Mouse (Mus musculus) lung, embryonic 14.5 days (tissue): Measurements from ENCODE around the gene Cntn5. TPM values are rescaled to one million over a fixed set of nuclear protein-coding genes. Genes with fewer than 3 reads are reported as not detected.

Source experiments
- ATAC-seq: fragments of 200-750 bp; cut with Nextera tagmentation; 2 replicates; pipeline ENCODE4 v1.8.0; 2017; ENCODE audit warnings: mild to moderate bottlenecking, moderate TSS enrichment, moderate library complexity; ENCODE audit not compliant: insufficient read depth
- DNase-seq: peaks from one replicate; pipeline ENCODE4 v3.0.0-alpha.2; 2015
- H3K27ac ChIP-seq: fragments of 300-500 bp; sonication (generic); 2 replicates; pipeline ENCODE4 v1.5.1; 2014; ENCODE audit warnings: low read depth, mild to moderate bottlenecking, moderate library complexity
- H3K27me3 ChIP-seq: fragments of 300-500 bp; sonication (generic); 2 replicates; pipeline ENCODE4 v1.6.1; 2014; ENCODE audit warnings: low read length, control low read depth; ENCODE audit not compliant: insufficient read depth
- H3K36me3 ChIP-seq: fragments of 300-500 bp; sonication (generic); 2 replicates; pipeline ENCODE4 v1.6.1; 2014; ENCODE audit warnings: control low read depth; ENCODE audit not compliant: insufficient read depth
- H3K4me1 ChIP-seq: fragments of 300-500 bp; sonication (generic); 2 replicates; pipeline ENCODE4 v1.6.1; 2014; ENCODE audit warnings: antibody characterized with exemption, control low read depth; ENCODE audit not compliant: insufficient read depth
- H3K4me2 ChIP-seq: fragments of 300-500 bp; sonication (generic); 2 replicates; pipeline ENCODE4 v1.6.1; 2014; ENCODE audit warnings: mild to moderate bottlenecking
- H3K4me3 ChIP-seq: fragments of 300-500 bp; sonication (generic); 2 replicates; pipeline ENCODE4 v1.5.1; 2014; ENCODE audit warnings: low read depth, low read length
- H3K9ac ChIP-seq: fragments of 300-500 bp; sonication (generic); 2 replicates; pipeline ENCODE4 v1.6.1; 2014
- H3K9me3 ChIP-seq: fragments of 300-500 bp; sonication (generic); 2 replicates; pipeline ENCODE4 v1.6.1; 2016; ENCODE audit warnings: low read depth, low read length, control low read depth
- CTCF ChIP-seq: IDR thresholded peaks from 2 replicates; pipeline ENCODE4 v1.5.1; 2016; ENCODE audit warnings: antibody characterized with exemption, low read depth
- WGBS: fragments of 180-500 bp; shearing (Covaris S2); extraction: QIAGEN DNeasy Blood & Tissue Kit; methylation state at CpG from one replicate; pipeline ENCODE4 v1.1.7; 2014; 5-methylcytosine and 5-hydroxymethylcytosine counted together
- polyA plus RNA-seq: library from polyadenylated mRNA; unstranded; fragments of >200 nt; fragmentation: Nextera tagmentation; extraction: Ambion mirVana; gene quantifications from 2 replicates; pipeline ENCODE4 v1.2.1, GENCODE M21; 2014

The Cntn5 gene
- polyA plus RNA-seq, 1 experiment from 2014 or later: not detected

DNA sequence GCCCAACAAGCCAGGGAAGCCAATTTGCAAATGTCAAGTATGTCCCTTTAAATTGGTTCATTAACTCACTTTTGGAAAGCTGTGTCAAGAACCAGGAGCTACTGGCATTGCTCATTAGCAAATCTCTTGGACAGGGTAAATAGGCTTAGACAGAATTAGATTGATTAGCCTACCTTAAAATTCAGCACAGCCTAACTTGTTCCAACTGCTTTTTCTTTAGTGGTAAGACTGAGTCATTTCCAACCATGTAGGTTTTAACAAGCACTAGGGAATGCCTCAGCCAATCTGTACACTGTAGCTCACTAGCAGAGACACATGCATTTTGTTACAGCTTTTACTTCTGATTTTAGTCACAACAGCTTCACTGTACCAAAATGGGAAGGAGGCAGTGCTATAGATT is 222.9 kb downstream of the Cntn5 start:
- Histone ChIP-seq H3K9me3 (no peaks in the 10 kb centered on the region), H3K4me3 (no peak overlapping the region), H3K27me3 (no peaks in the 10 kb centered on the region), H3K36me3 (no peaks in the 10 kb centered on the region), H3K4me2 (no peak overlapping the region), H3K27ac (no peak overlapping the region), H3K9ac (no peak overlapping the region), H3K4me1 (no peaks in the 10 kb centered on the region)
- TF ChIP-seq CTCF: no peak
- no peak for ATAC-seq
- DNase-seq: no peak

DNA sequence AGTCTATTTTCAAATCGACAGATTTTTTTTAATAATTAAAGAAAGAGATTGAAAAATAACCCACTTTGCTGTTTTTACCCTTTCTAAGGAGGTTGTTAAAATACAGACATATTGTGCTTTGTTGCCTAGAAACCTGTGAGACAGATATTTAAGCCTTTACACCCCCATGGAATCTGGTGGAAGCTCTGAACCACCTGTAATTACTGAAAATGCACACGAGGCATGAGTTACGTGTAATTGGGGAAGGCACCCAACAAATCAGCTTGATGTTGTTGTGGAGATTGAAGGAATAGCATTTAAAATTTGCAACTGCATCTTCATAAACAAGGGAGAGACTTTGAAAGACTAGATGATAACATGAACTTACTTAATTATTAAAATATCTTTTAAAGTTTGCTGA is 223.4 kb downstream of the Cntn5 start:
- no peak for TF ChIP-seq CTCF
- DNase-seq: no peak
- Histone ChIP-seq H3K9me3 (no peaks in the 10 kb centered on the region), H3K4me3 (no peak overlapping the region), H3K27me3 (no peaks in the 10 kb centered on the region), H3K9ac (no peak overlapping the region), H3K36me3 (no peaks in the 10 kb centered on the region), H3K4me1 (no peaks in the 10 kb centered on the region), H3K4me2 (no peak overlapping the region), H3K27ac (no peak overlapping the region)
- WGBS: 85% methylated on average over 3 of the region's 3 CpGs
- no peak for ATAC-seq

DNA sequence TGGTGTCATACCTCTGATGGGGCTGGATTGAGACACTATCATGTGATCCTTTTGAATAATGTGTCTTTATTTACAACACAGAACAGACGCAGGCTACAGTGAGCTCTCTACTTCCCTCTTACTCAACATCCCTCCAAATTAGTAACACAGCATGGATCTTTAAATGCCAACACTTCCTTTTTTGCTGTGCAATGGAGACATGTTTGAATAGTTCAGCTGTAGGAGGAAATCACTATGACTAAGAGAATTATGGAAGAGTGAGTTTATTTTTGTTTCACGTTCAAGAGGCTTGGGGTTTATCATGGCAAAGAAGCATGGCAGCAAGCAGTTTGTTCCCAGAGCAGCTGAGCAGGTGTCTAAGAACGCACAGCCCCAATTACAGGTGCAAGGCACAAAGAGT is 235.9 kb downstream of the Cntn5 start:
- H3K36me3 ChIP-seq: no peaks in the 10 kb centered on the region
- TF ChIP-seq CTCF: no peak
- H3K4me2 ChIP-seq: no peak overlapping the region
- ATAC-seq (no peak), DNase-seq (no peak)
- H3K27ac ChIP-seq: no peak overlapping the region
- no peaks in the 10 kb centered on the region for H3K27me3 ChIP-seq
- no peak overlapping the region for H3K9ac ChIP-seq
- H3K4me3 ChIP-seq: no peak overlapping the region
- WGBS: 58% methylated on average over 3 of the region's 3 CpGs
- no peaks in the 10 kb centered on the region for H3K4me1 ChIP-seq
- H3K9me3 ChIP-seq: no peaks in the 10 kb centered on the region

DNA sequence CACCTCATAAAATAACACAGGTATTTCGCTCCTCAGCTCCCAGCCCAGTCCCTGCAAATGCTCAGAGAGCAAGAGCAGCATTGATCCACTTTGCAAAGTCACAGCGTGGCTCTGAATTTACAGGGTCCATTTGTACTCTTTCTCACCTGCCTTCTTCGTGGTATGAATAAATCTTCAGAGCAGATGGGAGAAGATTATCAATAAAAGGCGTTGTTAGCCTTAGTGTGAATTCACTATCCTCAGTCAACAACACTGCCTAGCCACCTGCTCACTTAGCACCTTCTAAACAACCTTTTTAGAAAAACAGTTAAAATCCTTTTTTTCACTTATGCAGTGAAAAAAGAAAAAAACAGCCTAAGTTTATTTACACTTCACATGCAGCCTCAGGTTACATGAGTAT is 237.1 kb downstream of the Cntn5 start:
- 39% methylated on average over 4 of the region's 4 CpGs for WGBS
- H3K27me3 ChIP-seq: no peaks in the 10 kb centered on the region
- TF ChIP-seq CTCF: no peak
- no peaks in the 10 kb centered on the region for H3K9me3 ChIP-seq
- DNase-seq: no peak
- no peak for ATAC-seq
- no peak overlapping the region for H3K4me3 ChIP-seq
- H3K4me1 ChIP-seq: no peaks in the 10 kb centered on the region
- H3K4me2 ChIP-seq: no peak overlapping the region
- no peak overlapping the region for H3K9ac ChIP-seq
- no peaks in the 10 kb centered on the region for H3K36me3 ChIP-seq
- H3K27ac ChIP-seq: no peak overlapping the region

DNA sequence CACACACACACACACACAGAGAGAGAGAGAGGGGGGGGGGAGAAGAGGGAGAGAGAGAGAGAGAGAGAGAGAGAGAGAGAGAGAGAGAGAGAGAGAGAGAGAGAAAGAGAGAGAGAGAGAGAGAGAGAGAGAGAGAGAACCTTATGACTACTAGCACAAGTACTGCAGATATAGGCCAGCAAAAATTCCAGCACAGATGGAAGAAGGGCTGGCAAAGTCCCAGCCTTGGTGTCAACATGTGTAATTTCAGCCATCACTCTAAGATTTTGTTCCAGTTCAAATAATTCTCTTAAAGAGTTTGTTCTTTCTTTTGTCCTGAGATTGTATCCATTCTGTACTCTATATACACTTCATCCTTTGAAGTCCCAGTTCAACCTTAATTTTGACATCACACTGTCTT is 238.8 kb downstream of the Cntn5 start:
- no peak overlapping the region for H3K4me3 ChIP-seq
- no peak for ATAC-seq
- no peaks in the 10 kb centered on the region for H3K9me3 ChIP-seq
- no peak overlapping the region for H3K4me2 ChIP-seq
- no peak overlapping the region for H3K27ac ChIP-seq
- DNase-seq: peak; percentile 6
- H3K36me3 ChIP-seq: no peaks in the 10 kb centered on the region
- no peak overlapping the region for H3K9ac ChIP-seq
- no peaks in the 10 kb centered on the region for H3K27me3 ChIP-seq
- no peak for TF ChIP-seq CTCF
- no peaks in the 10 kb centered on the region for H3K4me1 ChIP-seq

DNA sequence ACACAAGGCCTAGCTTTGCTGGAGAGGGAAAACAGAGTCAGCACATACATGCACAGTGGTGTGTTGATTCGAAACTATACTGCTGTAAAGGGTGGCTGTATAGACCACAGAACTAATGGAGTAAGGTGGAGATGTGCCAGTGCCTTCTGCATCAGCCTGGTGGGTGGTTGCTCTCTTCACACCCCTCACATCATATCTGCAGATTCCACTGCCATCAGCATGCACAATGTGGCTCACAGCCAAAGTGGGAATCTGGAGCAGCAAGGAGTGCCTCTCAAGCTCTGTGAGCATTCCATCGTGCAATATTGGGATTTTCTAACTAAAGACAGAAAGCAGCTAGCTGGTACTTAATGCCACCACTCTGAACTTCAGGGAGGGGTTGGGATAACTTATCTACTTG is 241.5 kb downstream of the Cntn5 start:
- Histone ChIP-seq H3K9ac (no peak overlapping the region), H3K27ac (no peak overlapping the region), H3K4me2 (no peak overlapping the region), H3K9me3 (no peaks in the 10 kb centered on the region), H3K27me3 (no peaks in the 10 kb centered on the region), H3K36me3 (no peaks in the 10 kb centered on the region), H3K4me3 (no peak overlapping the region), H3K4me1 (no peaks in the 10 kb centered on the region)
- TF ChIP-seq CTCF: no peak
- no peak for ATAC-seq
- 57% methylated on average over 2 of the region's 2 CpGs for WGBS
- DNase-seq: peak; percentile 6

DNA sequence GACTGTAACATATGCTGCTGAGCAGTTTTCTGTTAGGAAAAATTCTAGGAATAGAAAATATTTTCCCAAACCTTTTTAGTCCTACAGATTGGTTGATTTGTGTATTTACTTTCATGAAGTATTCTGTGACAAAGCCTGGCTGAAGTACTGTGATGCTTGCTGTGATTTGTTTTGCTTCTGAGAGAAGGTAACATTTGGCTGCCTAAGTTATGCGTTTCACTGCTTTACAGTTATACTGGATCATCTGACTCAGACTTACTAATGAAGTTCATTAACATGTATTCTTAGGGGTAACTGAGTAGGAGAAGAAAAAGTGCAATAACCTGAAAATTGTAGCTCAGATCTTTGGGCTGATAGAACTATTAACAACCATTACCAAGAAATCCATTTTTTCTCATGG is 245.1 kb downstream of the Cntn5 start:
- Histone ChIP-seq H3K9ac (no peak overlapping the region), H3K36me3 (no peaks in the 10 kb centered on the region), H3K27me3 (no peaks in the 10 kb centered on the region), H3K4me3 (no peak overlapping the region), H3K4me1 (no peaks in the 10 kb centered on the region), H3K4me2 (no peak overlapping the region), H3K9me3 (no peaks in the 10 kb centered on the region), H3K27ac (no peak overlapping the region)
- DNase-seq: no peak
- TF ChIP-seq CTCF: no peak
- ATAC-seq: no peak
- 74% methylated on average over 1 of the region's 1 CpGs for WGBS

DNA sequence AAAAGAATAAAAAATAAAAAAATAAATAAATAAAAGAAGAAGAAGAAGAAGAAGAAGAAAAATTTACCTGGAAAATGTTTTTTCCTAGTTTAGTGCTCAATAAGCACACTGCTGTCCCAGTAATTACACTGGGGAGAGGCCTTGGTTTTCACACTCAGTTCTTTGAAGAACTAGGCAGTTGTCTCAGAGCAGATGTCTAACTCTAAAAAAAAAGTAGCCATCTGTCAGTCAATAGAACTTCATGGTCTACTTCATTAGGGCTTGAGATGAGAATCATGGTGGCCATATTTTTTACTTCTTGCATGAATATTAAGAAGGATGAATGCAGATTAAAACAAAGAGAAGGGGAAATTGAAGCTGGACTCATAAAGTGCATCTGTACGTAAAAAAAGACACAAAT is 246.5 kb downstream of the Cntn5 start:
- no peak overlapping the region for H3K27ac ChIP-seq
- H3K4me3 ChIP-seq: no peak overlapping the region
- 80% methylated on average over 1 of the region's 1 CpGs for WGBS
- ATAC-seq (no peak), DNase-seq (no peak)
- no peak overlapping the region for H3K4me2 ChIP-seq
- H3K9me3 ChIP-seq: no peaks in the 10 kb centered on the region
- H3K36me3 ChIP-seq: no peaks in the 10 kb centered on the region
- H3K9ac ChIP-seq: no peak overlapping the region
- H3K27me3 ChIP-seq: no peaks in the 10 kb centered on the region
- TF ChIP-seq CTCF: no peak
- no peaks in the 10 kb centered on the region for H3K4me1 ChIP-seq
